ENCODE assay signal across 18 mouse cellular contexts in the genomic region with DNA sequence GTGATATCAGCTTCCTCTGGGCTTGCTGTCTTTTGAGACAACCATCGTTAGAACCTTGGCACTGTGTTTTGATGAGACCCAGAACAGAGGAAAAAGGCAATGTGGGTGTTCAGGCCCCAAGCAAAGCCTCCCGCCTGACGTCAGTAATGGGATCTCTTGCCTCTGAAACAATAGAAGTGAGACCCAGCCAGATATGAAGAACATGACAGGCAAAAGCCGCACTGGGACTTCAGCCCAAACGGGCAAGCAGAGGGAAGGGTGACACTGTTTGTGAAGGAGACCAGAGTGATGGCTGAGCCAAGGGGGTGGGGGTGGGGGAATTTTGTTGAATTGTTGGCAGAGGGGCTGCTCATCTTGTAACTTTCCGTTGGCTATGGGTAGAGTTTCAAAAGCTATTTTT. TPM values are rescaled to one million over a fixed set of nuclear protein-coding genes. Genes with fewer than 3 reads are reported as not detected.
A peak's percentile ranks its signal among the peaks of the same experiment; 100 is the strongest.
DNase-seq lines count a peak whose midpoint lies in the region; ATAC-seq and TF ChIP-seq lines count a peak whose summit lies in the region.
"Had no signal": no experiment of that assay in that cellular context is flagged by ENCODE, and none has a peak within 500 bp of the region (broad histone marks: within the 10 kb centered on the region; RNA-seq: fewer than 3 reads in every experiment).

No protein-coding gene starts in this region.

- no peaks in the 10 kb centered on the region for H3K9me3 ChIP-seq in forebrain, postnatal 0 days (ENCODE audit: low read length)
- H3K9me3 ChIP-seq in forebrain, embryonic 16.5 days (ENCODE audit: control insufficient read depth, low read length): no peaks in the 10 kb centered on the region
- H3K9me3 ChIP-seq in midbrain, embryonic 11.5 days (ENCODE audit: control insufficient read depth, low read length): no peaks in the 10 kb centered on the region
- no peaks in the 10 kb centered on the region for H3K9me3 ChIP-seq in midbrain, embryonic 10.5 days (replicated peaks)
- H3K9me3 ChIP-seq: hindbrain, embryonic 12.5 days; kidney, embryonic 15.5 days; midbrain, embryonic 15.5 days had no signal

- 30% methylated on average over 6 of the region's 6 CpGs for WGBS in forebrain, postnatal 0 days
- 35% methylated on average over 6 of the region's 6 CpGs for WGBS in forebrain, embryonic 16.5 days
- 66% methylated on average over 6 of the region's 6 CpGs for WGBS in kidney, adult 2 months
- WGBS in midbrain, embryonic 11.5 days: 81% methylated on average over 6 of the region's 6 CpGs
- WGBS in midbrain, embryonic 10.5 days: 81% methylated on average over 6 of the region's 6 CpGs

- peak; percentile 8 for DNase-seq in forebrain, postnatal 0 days
- DNase-seq in kidney, adult 2 months: peak; percentile 38
- DNase-seq in kidney, adult 18-20 months: no peak
- peak; percentile 33 for DNase-seq in midbrain, embryonic 11.5 days (ENCODE audit: low spot score, missing footprints)
- DNase-seq in midbrain, embryonic 10.5 days (ENCODE audit: low spot score): no peak
- DNase-seq in right cerebral cortex, postnatal 14 days: no peak
- DNase-seq in cerebellum, adult 9-11 months: no peak
- DNase-seq: cerebellum, adult 8-10 months; layer of hippocampus, postnatal 36 days; right cerebral cortex, postnatal 25 days; thymus, adult 18-20 months; thymus, postnatal 4 days had no signal

- H3K27me3 ChIP-seq in forebrain, postnatal 0 days (ENCODE audit: insufficient read depth, low read length): no peaks in the 10 kb centered on the region
- no peaks in the 10 kb centered on the region for H3K27me3 ChIP-seq in forebrain, embryonic 16.5 days (replicated peaks; ENCODE audit: control insufficient read depth, insufficient read depth, low read length)
- H3K27me3 ChIP-seq in kidney, adult 2 months (replicated peaks; ENCODE audit: control insufficient read depth, insufficient read depth, low read length): no peaks in the 10 kb centered on the region
- H3K27me3 ChIP-seq in midbrain, embryonic 11.5 days (ENCODE audit: control insufficient read depth, insufficient read depth, low read length): no peaks in the 10 kb centered on the region
- no peaks in the 10 kb centered on the region for H3K27me3 ChIP-seq in midbrain, embryonic 10.5 days (ENCODE audit: low read depth, poor library complexity, severe bottlenecking)
- H3K27me3 ChIP-seq: hindbrain, embryonic 12.5 days; kidney, embryonic 15.5 days; midbrain, embryonic 15.5 days had no signal

- H3K9ac ChIP-seq in forebrain, postnatal 0 days: no peak overlapping the region
- H3K9ac ChIP-seq in forebrain, embryonic 16.5 days (replicated peaks; ENCODE audit: low read depth, low read length): no peak overlapping the region
- no peak overlapping the region for H3K9ac ChIP-seq in midbrain, embryonic 11.5 days (ENCODE audit: low read length)
- H3K9ac ChIP-seq: hindbrain, embryonic 12.5 days; kidney, embryonic 15.5 days; liver, embryonic 14.5 days; midbrain, embryonic 15.5 days had no signal

- H3K27ac ChIP-seq in forebrain, postnatal 0 days (ENCODE audit: low read depth, low read length): no peak overlapping the region
- H3K27ac ChIP-seq in forebrain, embryonic 16.5 days (ENCODE audit: low read length): no peak overlapping the region
- 0 out of 2 replicates have a peak overlapping the region, but pooled peaks have one; percentile 41 for H3K27ac ChIP-seq in kidney, adult 2 months (ENCODE audit: insufficient read depth, low read depth, low read length)
- H3K27ac ChIP-seq in midbrain, embryonic 11.5 days (ENCODE audit: low read depth, low read length): no peak overlapping the region
- no peak overlapping the region for H3K27ac ChIP-seq in midbrain, embryonic 10.5 days (replicated peaks)
- H3K27ac ChIP-seq: hindbrain, embryonic 12.5 days; kidney, embryonic 15.5 days; liver, embryonic 14.5 days; midbrain, embryonic 15.5 days had no signal

- H3K4me3 ChIP-seq in forebrain, postnatal 0 days (ENCODE audit: low read depth, low read length): no peak overlapping the region
- H3K4me3 ChIP-seq in forebrain, embryonic 16.5 days (replicated peaks; ENCODE audit: low read length): no peak overlapping the region
- no peak overlapping the region for H3K4me3 ChIP-seq in kidney, adult 2 months (ENCODE audit: insufficient read depth, low read depth, low read length)
- H3K4me3 ChIP-seq in midbrain, embryonic 11.5 days (ENCODE audit: low read depth, low read length): no peak overlapping the region
- no peak overlapping the region for H3K4me3 ChIP-seq in midbrain, embryonic 10.5 days
- H3K4me3 ChIP-seq: hindbrain, embryonic 12.5 days; kidney, embryonic 15.5 days; midbrain, embryonic 15.5 days; myocyte had no signal

- TF ChIP-seq CTCF in forebrain, postnatal 0 days (IDR thresholded peaks at IDR 0.05; ENCODE audit: low read depth): no peak
- no peak for TF ChIP-seq CTCF in kidney, adult 2 months (conservative IDR thresholded peaks at IDR 0.05; ENCODE audit: insufficient read depth, insufficient read length, low read depth, low read length)

- no peak overlapping the region for H3K4me2 ChIP-seq in forebrain, postnatal 0 days (ENCODE audit: low read depth)
- no peak overlapping the region for H3K4me2 ChIP-seq in forebrain, embryonic 16.5 days (ENCODE audit: low read length)
- H3K4me2 ChIP-seq in midbrain, embryonic 11.5 days: no peak overlapping the region
- H3K4me2 ChIP-seq: hindbrain, embryonic 12.5 days; kidney, embryonic 15.5 days; midbrain, embryonic 15.5 days had no signal

- no peaks in the 10 kb centered on the region for H3K4me1 ChIP-seq in forebrain, postnatal 0 days (ENCODE audit: insufficient read depth)
- H3K4me1 ChIP-seq in forebrain, embryonic 16.5 days (replicated peaks; ENCODE audit: control insufficient read depth, insufficient read depth, low read length): no peaks in the 10 kb centered on the region; the same call in 1 of the 2 replicates
- H3K4me1 ChIP-seq in kidney, adult 2 months (ENCODE audit: control insufficient read depth, insufficient read depth, low read length): peaks cover 14% of the 10 kb centered on the region; the same call in 1 of the 2 replicates
- H3K4me1 ChIP-seq in midbrain, embryonic 11.5 days (ENCODE audit: control insufficient read depth, insufficient read depth, low read length): no peaks in the 10 kb centered on the region
- H3K4me1 ChIP-seq in midbrain, embryonic 10.5 days: 0 out of 2 replicates have a peak, but pooled peaks cover 2% of the 10 kb centered on the region
- H3K4me1 ChIP-seq: hindbrain, embryonic 12.5 days; kidney, embryonic 15.5 days; midbrain, embryonic 15.5 days had no signal

- no peak for TF ChIP-seq POLR2A in kidney, adult 2 months (IDR thresholded peaks at IDR 0.05; ENCODE audit: low read depth, low read length)

- H3K36me3 ChIP-seq in forebrain, postnatal 0 days (ENCODE audit: insufficient read depth): no peaks in the 10 kb centered on the region
- no peaks in the 10 kb centered on the region for H3K36me3 ChIP-seq in forebrain, embryonic 16.5 days (ENCODE audit: control insufficient read depth, insufficient read depth)
- H3K36me3 ChIP-seq in kidney, adult 2 months (ENCODE audit: control insufficient read depth, insufficient read depth, low read length): no peaks in the 10 kb centered on the region
- H3K36me3 ChIP-seq in midbrain, embryonic 11.5 days (ENCODE audit: control insufficient read depth, insufficient read depth, low read length): no peaks in the 10 kb centered on the region
- H3K36me3 ChIP-seq in midbrain, embryonic 10.5 days: no peaks in the 10 kb centered on the region
- H3K36me3 ChIP-seq: hindbrain, embryonic 12.5 days; kidney, embryonic 15.5 days; midbrain, embryonic 15.5 days had no signal

- ATAC-seq in forebrain, postnatal 0 days: no peak
- no peak for ATAC-seq in forebrain, embryonic 16.5 days
- no peak for ATAC-seq in midbrain, embryonic 11.5 days (ENCODE audit: low FRiP score)
- ATAC-seq: midbrain, embryonic 15.5 days had no signal

RNA-seq across cellular contexts. Expression of gene Ip6k2, which starts 26.2 kb away (rescaled TPM):
- total RNA-seq in forebrain, postnatal 0 days (2014; rRNA removed): 136 and 140 TPM in 2 replicates
- polyA plus RNA-seq in forebrain, postnatal 0 days (2015; fragmentation: Nextera tagmentation; extraction: Ambion mirVana): 218 and 226 TPM in 2 replicates
- 183 and 224 TPM in 2 replicates for polyA plus RNA-seq in forebrain, embryonic 16.5 days (2015; fragmentation: Nextera tagmentation; extraction: Ambion mirVana)
- 68.3 and 78.0 TPM in 2 replicates for polyA plus RNA-seq in kidney, adult 2 months (2012; rRNA removed)
- 104 and 109 TPM in 2 replicates for polyA plus RNA-seq in midbrain, embryonic 11.5 days (2014; fragmentation: Nextera tagmentation; extraction: Ambion mirVana)
- polyA plus RNA-seq in midbrain, embryonic 10.5 days (2016; fragmentation: Nextera tagmentation; extraction: Ambion mirVana): 89.0 and 105 TPM in 2 replicates

RNA-seq across cellular contexts. Expression of gene Nckipsd, which starts 50.8 kb away (rescaled TPM):
- total RNA-seq in forebrain, postnatal 0 days (2014; rRNA removed): 27.4 and 27.6 TPM in 2 replicates
- 18.6 and 24.5 TPM in 2 replicates for polyA plus RNA-seq in forebrain, postnatal 0 days (2015; fragmentation: Nextera tagmentation; extraction: Ambion mirVana)
- 20.5 and 35.1 TPM in 2 replicates for polyA plus RNA-seq in forebrain, embryonic 16.5 days (2015; fragmentation: Nextera tagmentation; extraction: Ambion mirVana)
- 19.1 and 24.1 TPM in 2 replicates for polyA plus RNA-seq in kidney, adult 2 months (2012; rRNA removed)
- polyA plus RNA-seq in midbrain, embryonic 11.5 days (2014; fragmentation: Nextera tagmentation; extraction: Ambion mirVana): 8.3 and 9.2 TPM in 2 replicates
- polyA plus RNA-seq in midbrain, embryonic 10.5 days (2016; fragmentation: Nextera tagmentation; extraction: Ambion mirVana): 14.5 and 17.3 TPM in 2 replicates

Comparison
In these comparisons a context has a peak if more than half of its experiments do, and no peak if none do; other contexts are left out.
1. DNase-seq: peak in forebrain, postnatal 0 days (single experiment), kidney, adult 2 months (single experiment) and midbrain, embryonic 11.5 days (single experiment); none in kidney, adult 18-20 months (single experiment), midbrain, embryonic 10.5 days (single experiment), right cerebral cortex, postnatal 14 days (single experiment) and cerebellum, adult 9-11 months (single experiment).